Mouse (Mus musculus): ENCODE data around the gene Cenpo. TPM values are rescaled to one million over a fixed set of nuclear protein-coding genes. Genes with fewer than 3 reads are reported as not detected.

Cenpo gene
- polyA plus RNA-seq (2017; shearing (Covaris generic)), result 27.2 TPM

DNA sequence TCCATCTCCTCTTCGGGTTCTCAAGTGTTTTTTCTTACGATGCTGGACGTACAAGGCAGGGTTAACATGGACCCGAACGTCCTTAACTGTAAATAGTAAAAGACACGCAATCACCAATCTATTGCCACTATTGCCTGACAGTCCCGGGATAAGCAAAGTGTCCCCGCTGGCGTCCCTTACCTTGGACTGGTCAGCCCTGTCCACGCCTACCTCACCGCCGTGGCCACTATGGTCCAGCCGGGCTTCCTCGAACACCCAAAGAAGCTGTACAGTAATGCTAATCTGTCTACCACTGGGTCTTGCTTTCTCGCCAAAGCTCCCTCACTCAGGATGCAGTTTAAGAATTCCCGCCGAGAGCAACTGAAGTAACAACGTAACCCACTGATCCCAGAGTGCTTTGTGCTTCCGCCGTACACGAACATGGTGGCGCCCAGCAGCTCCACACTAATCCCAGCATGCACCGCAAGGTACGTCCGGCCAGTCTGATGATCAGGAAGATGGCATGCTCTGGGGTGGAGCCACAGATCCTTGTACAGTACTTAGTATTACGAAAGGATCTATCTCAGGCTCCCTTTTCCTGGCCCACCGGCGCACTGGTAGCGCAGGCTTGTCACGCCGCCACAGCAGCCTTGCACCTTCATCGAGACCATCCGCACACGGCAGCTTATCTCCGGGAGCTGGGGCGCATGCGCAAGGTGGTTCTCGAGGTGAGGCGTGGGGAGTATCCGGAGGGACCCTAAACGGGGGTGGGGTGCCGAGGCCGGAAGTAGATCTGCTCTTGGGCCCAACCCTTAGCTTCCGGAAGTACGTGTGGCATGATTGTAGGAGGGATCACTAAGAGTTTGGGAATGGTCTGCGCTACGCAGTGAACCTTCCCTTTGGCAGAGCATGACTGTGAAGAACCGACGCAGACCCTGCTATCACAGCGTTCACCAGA lies at the start of gene Cenpo, which contains the start of gene Ptrhd1:
Gene Cenpo, minus strand, starts transcription at position 723 of the 937 bp plus-strand sequence.
Gene Ptrhd1, plus strand, starts transcription at position 456 of the 937 bp plus-strand sequence.

Other genes with a start within 250 kb of the Cenpo start
- gene Efr3b, start 195.4 kb downstream of the Cenpo start, polyA plus RNA-seq (2017; shearing (Covaris generic)), result 0.08 TPM
- gene Dnajc27, start 151.7 kb downstream of the Cenpo start, polyA plus RNA-seq (2017; shearing (Covaris generic)), result 12.2 TPM
- gene Adcy3, start 101.2 kb downstream of the Cenpo start, polyA plus RNA-seq (2017; shearing (Covaris generic)), result 33.5 TPM
- 3.2 TPM for gene Ptrhd1, start 267 bp downstream of the Cenpo start, polyA plus RNA-seq (2017; shearing (Covaris generic))
- gene Ncoa1, start 242.9 kb upstream of the Cenpo start, polyA plus RNA-seq (2017; shearing (Covaris generic)), result 55.4 TPM